Mouse (Mus musculus) spleen, adult 2 months (tissue): ENCODE data around the gene Brms1.

ENCODE experiments used
- CTCF ChIP-seq: fragments of 200-500 bp; IDR thresholded peaks from 2 replicates; pipeline ENCODE4 v1.5.1; 2011; ENCODE audit warnings: mild to moderate bottlenecking, inconsistent platforms; ENCODE audit not compliant: insufficient read depth, insufficient read length, insufficient replicate concordance; ENCODE audit errors: extremely low read depth
- POLR2A ChIP-seq: fragments of 200-500 bp; IDR thresholded peaks from 2 replicates; pipeline ENCODE4 v1.6.1; 2011; ENCODE audit warnings: low read depth, low read length, inconsistent platforms

- TF ChIP-seq POLR2A (no peak), CTCF (no peak)
Observed at GRCm38 (mm10) chr19:5094746-5095417, 53.7 kb downstream of the Brms1 start.
